Mouse (Mus musculus) C2C12 (cell line): Measurements from ENCODE around the gene Dph1.

Source experiments
- CEBPB ChIP-seq: IDR thresholded peaks from one replicate; pipeline ENCODE4 v1.6.1; 2011; ENCODE audit warnings: low read depth, mild to moderate bottlenecking, control low read depth, moderate library complexity
- CTCF ChIP-seq: IDR thresholded peaks from one replicate; pipeline ENCODE4 v1.5.1; 2011; ENCODE audit not compliant: control insufficient read depth, insufficient read depth, insufficient read length

DNA sequence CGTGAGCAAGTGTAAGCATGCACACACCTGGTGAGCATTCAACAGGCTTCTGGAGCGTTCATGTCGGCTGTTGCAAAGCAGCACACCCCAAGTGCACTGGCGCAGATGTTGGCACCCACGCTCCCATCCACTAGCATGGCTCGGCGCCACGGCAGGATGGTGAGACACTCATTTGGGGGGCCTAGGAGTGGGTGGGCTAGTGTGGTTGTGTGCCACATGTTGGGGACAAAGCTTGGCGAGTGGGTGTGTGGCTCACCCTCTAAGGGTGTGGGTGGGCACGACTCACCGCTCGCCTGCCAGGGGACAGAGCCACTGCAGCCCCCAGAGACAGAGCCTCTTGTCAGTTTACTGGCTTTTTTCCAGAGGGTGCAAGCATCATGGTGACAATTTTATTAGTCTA is 9.9 kb upstream of the Dph1 start:
- TF ChIP-seq CTCF (no peak), CEBPB (no peak)
